Mouse (Mus musculus) limb, embryonic 11.5 days (tissue): ENCODE measurements around the gene Uchl1. TPM values are rescaled to one million over a fixed set of nuclear protein-coding genes. Genes with fewer than 3 reads are reported as not detected.

Experiments used
- ATAC-seq: fragments of 200-750 bp; cut with Nextera tagmentation; 2 replicates; pipeline ENCODE4 v1.8.0; 2017; ENCODE audit warnings: low read depth; ENCODE audit not compliant: insufficient number of reproducible peaks, low FRiP score, low TSS enrichment
- DNase-seq: peaks from one replicate; pipeline ENCODE4 v3.0.0-alpha.2; 2015; ENCODE audit warnings: low spot score
- H3K27ac ChIP-seq: fragments of 300-500 bp; sonication (generic); replicated peaks from 2 replicates; pipeline ENCODE4 v1.5.1; 2014; ENCODE audit warnings: low read depth, mild to moderate bottlenecking, low read length
- H3K27me3 ChIP-seq: fragments of 300-500 bp; sonication (generic); 2 replicates; pipeline ENCODE4 v1.6.1; 2014; ENCODE audit warnings: mild to moderate bottlenecking, low read length, mixed read lengths; ENCODE audit not compliant: control insufficient read depth, insufficient read depth
- H3K36me3 ChIP-seq: fragments of 300-500 bp; sonication (generic); 2 replicates; pipeline ENCODE4 v1.6.1; 2014; ENCODE audit warnings: mild to moderate bottlenecking, low read length, moderate library complexity, mixed read lengths; ENCODE audit not compliant: control insufficient read depth, insufficient read depth
- H3K4me1 ChIP-seq: fragments of 300-500 bp; sonication (generic); 2 replicates; pipeline ENCODE4 v1.6.1; 2014; ENCODE audit warnings: low read length, mixed read lengths; ENCODE audit not compliant: control insufficient read depth, insufficient read depth
- H3K4me2 ChIP-seq: fragments of 300-500 bp; sonication (generic); 2 replicates; pipeline ENCODE4 v1.6.1; 2014; ENCODE audit warnings: low read depth, mild to moderate bottlenecking, moderate library complexity; ENCODE audit not compliant: severe bottlenecking
- H3K4me3 ChIP-seq: fragments of 300-500 bp; sonication (generic); 2 replicates; pipeline ENCODE4 v1.5.1; 2014; ENCODE audit warnings: low read depth, low read length
- H3K9ac ChIP-seq: fragments of 300-500 bp; sonication (generic); 2 replicates; pipeline ENCODE4 v1.6.1; 2014; ENCODE audit warnings: mild to moderate bottlenecking, low read length
- H3K9me3 ChIP-seq: fragments of 300-500 bp; sonication (generic); 2 replicates; pipeline ENCODE4 v1.6.1; 2016; ENCODE audit warnings: low read length; ENCODE audit not compliant: control insufficient read depth
- WGBS: fragments of 180-500 bp; shearing (Covaris S2); extraction: QIAGEN DNeasy Blood & Tissue Kit; methylation state at CpG from one replicate; pipeline ENCODE4 v1.1.7; 2014; 5-methylcytosine and 5-hydroxymethylcytosine counted together
- polyA plus RNA-seq: library from polyadenylated mRNA; unstranded; fragments of >200 nt; fragmentation: Nextera tagmentation; extraction: Ambion mirVana; gene quantifications from 2 replicates; pipeline ENCODE4 v1.2.1, GENCODE M21; 2014

Gene Uchl1
- polyA plus RNA-seq, 1 experiment from 2014 or later: 57.8 TPM

- no peaks in the 10 kb centered on the region for H3K27me3 ChIP-seq
- no peak for ATAC-seq
- H3K36me3 ChIP-seq: no peaks in the 10 kb centered on the region
- no peak for DNase-seq
- 90% methylated on average over 4 of the region's 4 CpGs for WGBS
- H3K4me2 ChIP-seq: no peak overlapping the region
- H3K9ac ChIP-seq: no peak overlapping the region
- no peak overlapping the region for H3K27ac ChIP-seq
- no peaks in the 10 kb centered on the region for H3K9me3 ChIP-seq
- H3K4me1 ChIP-seq: no peaks in the 10 kb centered on the region
- H3K4me3 ChIP-seq: no peak overlapping the region
These were observed 17.3 kb downstream of the Uchl1 start for GRCm38 (mm10) chr5:66693231-66693630.

- Histone ChIP-seq H3K27me3 (no peaks in the 10 kb centered on the region), H3K36me3 (no peaks in the 10 kb centered on the region), H3K4me1 (peaks cover 3% of the 10 kb centered on the region; the same call in 1 of the 2 replicates), H3K4me3 (no peak overlapping the region), H3K9me3 (no peaks in the 10 kb centered on the region), H3K4me2 (no peak overlapping the region), H3K27ac (no peak overlapping the region), H3K9ac (no peak overlapping the region)
- ATAC-seq (no peak), DNase-seq (peak; percentile 70)
These were observed 21.2 kb downstream of the Uchl1 start for GRCm38 (mm10) chr5:66697119-66697518.

GRCm38 (mm10) chr5:66699911-66700310 lies 24.0 kb downstream of the Uchl1 start:
- ATAC-seq: no peak
- Histone ChIP-seq H3K4me2 (no peak overlapping the region), H3K4me3 (no peak overlapping the region), H3K4me1 (peaks cover 3% of the 10 kb centered on the region; the same call in 1 of the 2 replicates), H3K9ac (no peak overlapping the region), H3K27me3 (no peaks in the 10 kb centered on the region), H3K9me3 (no peaks in the 10 kb centered on the region), H3K36me3 (no peaks in the 10 kb centered on the region), H3K27ac (peak overlapping the region; percentile 22; the same call in 1 of the 2 replicates)
- 14% methylated on average over 6 of the region's 6 CpGs for WGBS
- peak; percentile 53 for DNase-seq

GRCm38 (mm10) chr5:66701951-66702350 lies 26.1 kb downstream of the Uchl1 start:
- no peak for DNase-seq
- Histone ChIP-seq H3K4me1 (peaks cover 3% of the 10 kb centered on the region; the same call in 1 of the 2 replicates), H3K9me3 (no peaks in the 10 kb centered on the region), H3K4me2 (no peak overlapping the region), H3K36me3 (no peaks in the 10 kb centered on the region), H3K9ac (no peak overlapping the region), H3K27ac (no peak overlapping the region), H3K27me3 (no peaks in the 10 kb centered on the region), H3K4me3 (no peak overlapping the region)
- no peak for ATAC-seq
- 90% methylated on average over 4 of the region's 4 CpGs for whole genome bisulfite sequencing

DNA sequence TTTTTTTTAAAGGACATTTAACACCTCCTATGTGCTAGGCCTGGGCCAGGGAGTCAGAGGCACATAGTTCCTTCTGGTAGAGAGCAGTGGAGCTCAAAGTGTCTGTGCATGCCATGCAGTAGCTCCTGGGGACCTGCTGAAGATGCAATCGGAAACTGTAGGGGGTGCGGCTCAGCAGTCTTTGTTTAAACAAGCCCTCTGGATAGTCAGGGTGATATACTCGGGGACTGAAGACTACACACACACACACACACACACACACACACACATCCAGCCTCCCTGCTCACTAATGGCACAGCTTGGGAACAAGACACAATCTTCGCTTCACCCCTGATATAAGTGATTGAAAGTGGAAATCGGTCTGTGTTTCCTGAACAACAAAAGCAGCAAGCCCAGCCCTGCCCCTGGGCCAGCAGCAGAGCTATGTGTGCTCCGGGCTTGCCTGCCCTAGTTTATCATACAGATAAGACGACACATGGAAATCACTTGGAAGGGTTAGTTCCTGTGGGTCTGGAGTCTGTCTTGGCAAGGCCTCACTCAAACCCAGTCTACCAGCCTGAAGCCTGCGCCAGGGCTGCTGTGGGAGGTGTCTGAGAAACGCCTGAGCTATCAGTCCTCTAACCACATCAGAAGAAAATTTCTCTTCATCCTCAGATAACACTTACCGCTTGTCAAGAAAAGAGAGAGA lies 27.6 kb downstream of the Uchl1 start:
- Histone ChIP-seq H3K4me3 (no peak overlapping the region), H3K36me3 (no peaks in the 10 kb centered on the region), H3K4me1 (peaks cover 3% of the 10 kb centered on the region; the same call in 1 of the 2 replicates), H3K9ac (no peak overlapping the region), H3K9me3 (no peaks in the 10 kb centered on the region), H3K27me3 (no peaks in the 10 kb centered on the region), H3K4me2 (no peak overlapping the region), H3K27ac (no peak overlapping the region)
- 32% methylated on average over 10 of the region's 10 CpGs for WGBS
- ATAC-seq (no peak), DNase-seq (no peak)

- no peak overlapping the region for H3K9ac ChIP-seq
- H3K4me2 ChIP-seq: no peak overlapping the region
- 80% methylated on average over 5 of the region's 5 CpGs for WGBS
- DNase-seq (no peak), ATAC-seq (no peak)
- no peak overlapping the region for H3K27ac ChIP-seq
- no peak overlapping the region for H3K4me3 ChIP-seq
- no peaks in the 10 kb centered on the region for H3K36me3 ChIP-seq
- no peaks in the 10 kb centered on the region for H3K4me1 ChIP-seq
- no peaks in the 10 kb centered on the region for H3K27me3 ChIP-seq
- H3K9me3 ChIP-seq: no peaks in the 10 kb centered on the region
These were observed 32.0 kb downstream of the Uchl1 start for GRCm38 (mm10) chr5:66707859-66708258.

- Histone ChIP-seq H3K27ac (no peak overlapping the region), H3K4me1 (no peaks in the 10 kb centered on the region), H3K4me2 (no peak overlapping the region), H3K9me3 (no peaks in the 10 kb centered on the region), H3K36me3 (no peaks in the 10 kb centered on the region), H3K27me3 (no peaks in the 10 kb centered on the region), H3K4me3 (no peak overlapping the region), H3K9ac (no peak overlapping the region)
- WGBS: 35% methylated on average over 4 of the region's 4 CpGs
- DNase-seq (no peak), ATAC-seq (no peak)
These were observed 34.6 kb downstream of the Uchl1 start for GRCm38 (mm10) chr5:66710445-66711019.

DNA sequence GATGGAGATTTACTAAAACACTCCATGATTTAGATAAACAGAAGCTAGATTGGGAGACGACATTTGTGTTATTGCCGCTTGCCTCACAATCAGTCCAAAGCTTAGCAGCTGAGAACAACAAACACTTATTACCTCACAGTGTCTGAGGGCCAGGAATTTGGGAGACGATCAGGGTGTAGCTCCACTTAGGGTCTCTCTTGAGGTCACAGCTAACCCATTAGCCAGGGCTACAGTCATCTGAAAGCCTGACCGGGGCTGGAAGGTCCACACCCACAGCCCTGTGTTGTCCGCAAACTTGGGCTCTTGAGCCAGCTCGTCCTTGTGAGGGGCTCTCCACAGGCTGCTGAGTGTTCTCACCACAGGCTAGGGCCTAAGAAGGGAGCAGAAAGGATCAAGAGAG lies 36.9 kb downstream of the Uchl1 start:
- Histone ChIP-seq H3K9ac (no peak overlapping the region), H3K4me1 (no peaks in the 10 kb centered on the region), H3K9me3 (no peaks in the 10 kb centered on the region), H3K4me3 (no peak overlapping the region), H3K27me3 (no peaks in the 10 kb centered on the region), H3K36me3 (no peaks in the 10 kb centered on the region), H3K4me2 (no peak overlapping the region), H3K27ac (no peak overlapping the region)
- no peak for ATAC-seq
- 69% methylated on average over 6 of the region's 6 CpGs for WGBS
- no peak for DNase-seq
